Mouse (Mus musculus) liver, embryonic 14.5 days (tissue): ENCODE results near the gene Pcnp. TPM values are rescaled to one million over a fixed set of nuclear protein-coding genes. Genes with fewer than 3 reads are reported as not detected.

Source experiments
- ATAC-seq: fragments of 200-750 bp; cut with Nextera tagmentation; 2 replicates; pipeline ENCODE4 v1.8.0; 2017; ENCODE audit warnings: moderate number of reproducible peaks, mild to moderate bottlenecking, moderate library complexity; ENCODE audit not compliant: insufficient read depth
- DNase-seq, 3 experiments: peaks; one replicate each; pipeline ENCODE4 v3.0.0-alpha.2; 2012 to 2013; ENCODE audit warnings: low read depth in 3 of 3, low spot score in 3 of 3
- H3K27ac ChIP-seq: fragments of 300-500 bp; sonication (generic); 2 replicates; pipeline ENCODE4 v1.5.1; 2014; ENCODE audit warnings: moderate library complexity, mild to moderate bottlenecking, control low read depth, inconsistent platforms
- H3K27me3 ChIP-seq: fragments of 300-500 bp; sonication (generic); 2 replicates; pipeline ENCODE4 v1.6.1; 2014; ENCODE audit warnings: mild to moderate bottlenecking, low read length, moderate library complexity; ENCODE audit not compliant: control insufficient read depth, insufficient read depth
- H3K36me3 ChIP-seq: fragments of 300-500 bp; sonication (generic); replicated peaks from 2 replicates; pipeline ENCODE4 v1.6.1; 2014; ENCODE audit warnings: low read depth; ENCODE audit not compliant: control insufficient read depth, insufficient read depth
- H3K4me1 ChIP-seq, 2 experiments: fragments of 200-500 bp in 1 of 2; fragments of 300-500 bp in 1 of 2; sonication (generic) in 1 of 2; replicated peaks; 2 replicates each; pipeline ENCODE4 v1.6.1; 2012 to 2014; ENCODE audit warnings: antibody characterized with exemption in 1 of 2, inconsistent platforms in 1 of 2, low read length in 1 of 2; ENCODE audit not compliant: control insufficient read depth in 2 of 2, insufficient read depth in 2 of 2
- H3K4me2 ChIP-seq: fragments of 300-500 bp; sonication (generic); 2 replicates; pipeline ENCODE4 v1.6.1; 2014; ENCODE audit warnings: low read depth, mild to moderate bottlenecking, control low read depth, moderate library complexity
- H3K4me3 ChIP-seq, 2 experiments: fragments of 200-500 bp in 1 of 2; fragments of 300-500 bp in 1 of 2; sonication (generic) in 1 of 2; 2 replicates each; pipeline ENCODE4 v1.5.1; 2012 to 2014; ENCODE audit warnings: low read depth in 2 of 2, low read length in 2 of 2, mild to moderate bottlenecking in 2 of 2, control low read depth in 1 of 2, inconsistent platforms in 1 of 2, moderate library complexity in 1 of 2; ENCODE audit not compliant: insufficient read depth in 1 of 2
- H3K9ac ChIP-seq: fragments of 300-500 bp; sonication (generic); replicated peaks from 2 replicates; pipeline ENCODE4 v1.6.1; 2014; ENCODE audit warnings: mild to moderate bottlenecking, control low read depth, moderate library complexity
- H3K9me3 ChIP-seq: fragments of 300-500 bp; sonication (generic); 2 replicates; pipeline ENCODE4 v1.6.1; 2016; ENCODE audit warnings: low read length, mixed read lengths; ENCODE audit not compliant: control insufficient read depth
- CTCF ChIP-seq: IDR thresholded peaks from 2 replicates; pipeline ENCODE4 v1.5.1; 2016; ENCODE audit warnings: antibody characterized with exemption, low read depth, control low read depth
- EP300 ChIP-seq: IDR thresholded peaks from 2 replicates; pipeline ENCODE4 v1.6.1; 2016; ENCODE audit warnings: antibody characterized with exemption, low read depth
- WGBS: fragments of 180-500 bp; shearing (Covaris S2); extraction: QIAGEN DNeasy Blood & Tissue Kit; methylation state at CpG from one replicate; pipeline ENCODE4 v1.1.7; 2014; ENCODE audit not compliant: insufficient replicate concordance; 5-methylcytosine and 5-hydroxymethylcytosine counted together
- polyA plus RNA-seq, 2 experiments: library from polyadenylated mRNA; depleted of rRNA in 1 of 2; stranded (reverse) in 1 of 2; unstranded in 1 of 2; fragments of >200 nt; fragmentation: Nextera tagmentation in 1 of 2; extraction: Ambion mirVana in 1 of 2; gene quantifications; 2 replicates each; pipeline versions ENCODE4 v1.2.1 to v1.2.3; 2012 to 2014

The Pcnp gene
- polyA plus RNA-seq, 2 experiments: 33.6 to 102 TPM

- Histone ChIP-seq H3K4me2 (peak overlapping the region; percentile 94), H3K36me3 (peaks cover 27% of the 10 kb centered on the region), H3K9me3 (no peaks in the 10 kb centered on the region), H3K4me3 (peak overlapping the region; percentile 88 to 94), H3K27me3 (no peaks in the 10 kb centered on the region), H3K27ac (no peak overlapping the region), H3K9ac (peak overlapping the region; percentile 83), H3K4me1 (peaks cover 3 to 11% of the 10 kb centered on the region in 2 experiments)
- DNase-seq (no peak), ATAC-seq (no peak)
- WGBS: 29% methylated on average over 6 of the region's 6 CpGs
- no peak for TF ChIP-seq CTCF
- TF ChIP-seq EP300: no peak
These were observed 7.0 kb upstream of the Pcnp start for GRCm38 (mm10) chr16:56036501-56036900.

GRCm38 (mm10) chr16:56034566-56034965, 5.0 kb upstream of the Pcnp start:
- Histone ChIP-seq H3K27ac (no peak overlapping the region), H3K4me1 (peaks cover 8 to 18% of the 10 kb centered on the region in 2 experiments), H3K36me3 (peaks cover 27% of the 10 kb centered on the region), H3K27me3 (no peaks in the 10 kb centered on the region), H3K4me3 (no peak overlapping the region), H3K4me2 (no peak overlapping the region), H3K9ac (no peak overlapping the region), H3K9me3 (no peaks in the 10 kb centered on the region)
- no peak for DNase-seq
- ATAC-seq: no peak
- no peak for TF ChIP-seq CTCF
- TF ChIP-seq EP300: no peak
- 87% methylated on average over 6 of the region's 6 CpGs for WGBS

GRCm38 (mm10) chr16:56028722-56029551, 602 bp downstream of the Pcnp start:
- Histone ChIP-seq H3K4me2 (peak overlapping the region; percentile 76), H3K36me3 (peaks cover 26% of the 10 kb centered on the region), H3K9ac (peak overlapping the region; percentile 94), H3K27me3 (no peaks in the 10 kb centered on the region), H3K4me1 (peaks cover 12 to 14% of the 10 kb centered on the region in 2 experiments), H3K9me3 (no peaks in the 10 kb centered on the region), H3K4me3 (peak overlapping the region; percentile 94 to 99), H3K27ac (peak overlapping the region; percentile 84)
- TF ChIP-seq CTCF (no peak), EP300 (peak; percentile 16; the same call in 1 of the 2 replicates)
- ATAC-seq: peak; percentile 91
- under 1% methylated on average over 62 of the region's 62 CpGs for whole genome bisulfite sequencing
- DNase-seq: peak; percentile 51 to 58 (median 57)

GRCm38 (mm10) chr16:56027854-56028629, 1.5 kb downstream of the Pcnp start:
- H3K27ac ChIP-seq: peak overlapping the region; percentile 84
- DNase-seq (no peak), ATAC-seq (no peak)
- H3K36me3 ChIP-seq: peaks cover 22% of the 10 kb centered on the region
- H3K4me3 ChIP-seq: peak overlapping the region; percentile 94 to 99
- peak overlapping the region; percentile 76 for H3K4me2 ChIP-seq
- peaks cover 12 to 14% of the 10 kb centered on the region in 2 experiments for H3K4me1 ChIP-seq
- H3K9me3 ChIP-seq: no peaks in the 10 kb centered on the region
- 27% methylated on average over 12 of the region's 12 CpGs for WGBS
- TF ChIP-seq EP300: no peak
- no peak for TF ChIP-seq CTCF
- no peaks in the 10 kb centered on the region for H3K27me3 ChIP-seq
- H3K9ac ChIP-seq: peak overlapping the region; percentile 94

GRCm38 (mm10) chr16:56019660-56020059, 9.9 kb downstream of the Pcnp start:
- DNase-seq (no peak), ATAC-seq (no peak)
- no peak overlapping the region for H3K9ac ChIP-seq
- WGBS: 89% methylated on average over 7 of the region's 7 CpGs
- no peaks in the 10 kb centered on the region for H3K9me3 ChIP-seq
- H3K27ac ChIP-seq: no peak overlapping the region
- no peak for TF ChIP-seq EP300
- no peak for TF ChIP-seq CTCF
- no peak overlapping the region for H3K4me2 ChIP-seq
- no peaks in the 10 kb centered on the region for H3K4me1 ChIP-seq
- H3K27me3 ChIP-seq: no peaks in the 10 kb centered on the region
- H3K4me3 ChIP-seq: no peak overlapping the region
- peaks cover 52% of the 10 kb centered on the region for H3K36me3 ChIP-seq
